Mouse (Mus musculus): ENCODE measurements at regions not wholly inside any gene's neighbourhood (a gene's known extent, or its start where the extent isn't known, plus 50 kb on each side); places are given as distances from the start of the nearest gene placed in this dataset.

- no peak for DNase-seq (ENCODE audit: low read depth, low spot score)
These were observed 174.1 kb upstream of the Cited2 start for GRCm38 (mm10) chr10:17548629-17549580.

DNA sequence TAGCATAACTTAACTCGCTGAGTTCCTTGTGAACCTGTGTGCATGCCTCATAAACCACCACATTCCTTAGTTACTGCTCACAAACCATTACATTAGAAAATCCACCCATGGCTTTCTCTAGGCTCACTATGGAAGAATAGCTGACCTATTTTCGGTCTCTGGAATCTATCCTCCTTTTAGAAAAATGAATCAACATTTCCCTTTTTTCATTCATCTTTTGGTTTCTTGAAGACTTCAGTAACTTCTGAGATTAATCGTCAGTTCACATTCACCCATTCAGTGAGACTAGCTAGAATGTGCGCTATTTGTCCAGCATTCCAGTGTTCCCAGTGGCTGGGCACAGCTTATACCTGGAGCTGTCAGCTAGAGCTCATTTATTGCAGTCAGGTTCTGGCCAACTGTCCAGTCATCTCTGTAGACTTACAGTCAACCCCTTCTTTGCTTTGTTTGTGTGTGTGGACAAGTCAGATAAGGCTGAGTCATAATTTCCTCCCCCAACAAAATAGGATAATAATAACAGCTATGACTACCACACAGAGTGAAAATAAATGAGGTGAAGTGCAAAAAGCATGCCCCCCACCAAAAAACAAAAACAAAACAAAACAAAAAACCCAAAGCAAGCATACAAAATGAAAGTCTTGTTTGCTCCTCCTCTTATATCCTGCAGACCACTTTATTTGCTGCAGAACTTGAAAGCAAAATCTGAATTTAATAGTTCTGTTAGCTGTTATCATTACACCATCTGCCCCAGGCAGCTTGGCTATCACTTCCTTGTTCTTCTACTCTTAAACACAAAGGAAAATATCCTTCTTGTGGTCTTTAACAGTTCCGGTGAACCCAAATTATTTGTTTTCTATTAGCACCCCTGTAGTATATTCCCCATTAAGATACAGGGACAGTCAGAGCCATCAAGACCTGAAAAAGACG is 173.0 kb upstream of the Cited2 start:
- DNase-seq (ENCODE audit: low read depth, low spot score), result no peak

- no peak for DNase-seq (ENCODE audit: low read depth, low spot score)
These were observed 172.4 kb upstream of the Cited2 start for GRCm38 (mm10) chr10:17550638-17551013.

DNA sequence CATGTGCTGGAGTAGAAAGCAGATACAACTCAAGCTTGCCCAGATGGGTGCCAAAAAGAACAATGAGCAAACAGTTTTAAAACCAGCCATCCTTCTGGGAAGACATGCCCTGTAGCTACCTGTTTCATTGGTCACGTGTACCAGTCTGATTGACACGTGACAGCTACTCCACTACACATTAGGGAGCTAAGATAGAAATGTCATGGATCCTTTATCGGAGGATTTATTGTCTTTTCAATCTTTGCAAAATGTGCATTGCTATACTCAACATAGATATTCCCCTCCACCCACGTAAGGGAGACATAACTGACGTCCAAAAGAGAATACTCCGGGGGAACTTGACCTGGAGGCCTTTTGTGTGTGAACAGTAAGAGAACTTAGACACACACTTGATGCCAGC is 171.1 kb upstream of the Cited2 start:
- no peak for DNase-seq (ENCODE audit: low read depth, low spot score)

DNA sequence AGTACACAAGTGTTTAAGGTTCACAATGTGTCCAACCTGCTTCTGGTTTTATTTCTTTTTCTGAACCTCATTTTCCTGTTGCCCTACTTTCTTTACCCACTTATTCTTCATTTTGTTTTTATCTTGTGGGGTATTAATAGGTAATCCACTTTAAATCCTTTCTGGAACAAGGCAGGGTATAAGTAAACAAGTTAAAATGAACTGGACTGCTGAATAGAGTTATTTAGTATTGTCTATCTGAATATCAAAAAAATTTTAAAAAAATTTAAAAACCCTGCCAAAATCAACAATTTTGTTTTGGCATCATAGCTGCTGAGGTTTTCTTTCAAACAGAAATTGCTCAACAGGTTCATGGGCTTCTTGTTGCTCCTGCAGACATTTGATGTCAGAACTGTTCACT is 170.7 kb upstream of the Cited2 start:
- DNase-seq (ENCODE audit: low read depth, low spot score), result no peak

DNA sequence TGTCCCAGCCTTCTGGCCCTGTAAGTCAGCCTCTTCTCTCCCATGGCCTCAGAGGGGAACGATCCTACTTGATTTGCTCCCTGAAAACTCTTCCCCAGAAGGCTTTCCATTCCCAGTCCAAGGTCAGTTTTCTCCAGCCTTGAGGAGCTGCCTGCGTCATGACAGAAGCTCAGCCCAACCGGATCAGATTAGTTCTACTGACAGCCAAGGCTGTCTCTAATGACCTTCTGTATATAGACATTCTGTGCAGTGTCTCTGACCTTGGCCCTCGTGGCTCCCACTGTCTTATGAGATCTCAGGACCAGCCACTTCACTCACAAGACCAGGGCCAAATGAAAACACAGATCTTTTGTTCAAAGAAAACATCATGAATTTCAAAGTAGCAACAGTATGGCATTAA is 166.6 kb upstream of the Cited2 start:
- DNase-seq (ENCODE audit: low read depth, low spot score), result no peak

GRCm38 (mm10) chr10:17559370-17559955 is 163.6 kb upstream of the Cited2 start:
- no peak for DNase-seq (ENCODE audit: low read depth, low spot score)

DNA sequence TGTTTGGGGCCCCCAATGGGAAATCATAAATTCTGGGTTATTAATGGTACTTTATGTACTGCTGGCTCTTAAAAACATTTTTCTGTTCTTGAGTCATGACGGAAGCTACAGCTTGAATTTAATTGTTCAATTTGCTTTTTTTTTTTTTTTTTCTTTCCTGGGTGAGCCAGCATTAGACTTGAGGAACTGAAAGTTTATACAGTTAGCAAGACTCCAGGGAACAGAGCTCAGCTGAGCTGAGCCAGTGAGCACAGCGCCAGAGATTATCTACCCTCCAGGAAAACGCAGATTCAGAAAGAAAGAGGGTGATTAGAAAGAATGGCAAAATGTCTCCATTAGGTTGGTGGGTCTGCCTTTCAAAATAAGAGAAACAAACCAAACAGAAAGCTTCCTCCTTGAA is 163.0 kb upstream of the Cited2 start:
- DNase-seq (ENCODE audit: low read depth, low spot score), result no peak

DNA sequence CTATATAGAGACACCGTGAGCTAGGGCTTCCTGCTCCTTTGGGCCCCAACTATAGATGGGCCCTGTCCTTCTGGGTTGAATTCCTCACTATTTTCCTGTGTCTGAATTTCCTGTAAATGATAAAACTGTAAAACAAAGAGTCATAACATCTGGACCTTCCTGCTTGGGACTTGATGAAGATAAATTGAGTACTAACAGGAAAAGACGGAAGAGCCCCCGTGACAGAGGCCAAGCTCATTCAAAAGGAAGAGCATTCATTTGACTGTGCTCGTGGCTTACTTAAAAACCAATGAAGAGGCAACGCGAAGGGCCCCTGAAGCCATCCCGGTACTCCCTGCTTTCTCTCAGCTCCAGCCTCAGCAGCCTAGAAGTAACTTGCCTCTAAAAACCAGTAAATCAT is 161.6 kb upstream of the Cited2 start:
- no peak for DNase-seq (ENCODE audit: low read depth, low spot score)

DNA sequence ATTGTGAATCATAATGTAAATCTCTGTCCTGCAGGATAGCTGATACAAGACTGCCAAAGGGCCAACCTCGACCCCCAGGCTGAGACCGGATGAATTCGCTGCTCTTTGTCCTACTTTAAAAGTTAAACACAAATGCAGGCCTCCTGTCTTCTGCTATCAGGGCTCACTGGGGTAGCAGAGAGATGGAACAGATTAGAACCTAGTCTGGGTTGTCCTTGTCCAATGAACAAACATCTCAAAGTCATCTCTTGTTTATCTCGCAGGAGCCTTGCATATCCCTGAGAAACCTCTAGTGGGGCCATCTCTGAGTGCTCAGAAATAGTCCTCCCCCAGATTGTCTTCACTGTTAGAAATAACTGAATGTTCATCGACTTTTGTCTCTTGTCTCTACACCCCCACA is 161.0 kb upstream of the Cited2 start:
- DNase-seq (ENCODE audit: low read depth, low spot score), result no peak

- peak; percentile 29 for DNase-seq (ENCODE audit: low read depth, low spot score)
These were observed 160.3 kb upstream of the Cited2 start for GRCm38 (mm10) chr10:17562410-17563350.

DNA sequence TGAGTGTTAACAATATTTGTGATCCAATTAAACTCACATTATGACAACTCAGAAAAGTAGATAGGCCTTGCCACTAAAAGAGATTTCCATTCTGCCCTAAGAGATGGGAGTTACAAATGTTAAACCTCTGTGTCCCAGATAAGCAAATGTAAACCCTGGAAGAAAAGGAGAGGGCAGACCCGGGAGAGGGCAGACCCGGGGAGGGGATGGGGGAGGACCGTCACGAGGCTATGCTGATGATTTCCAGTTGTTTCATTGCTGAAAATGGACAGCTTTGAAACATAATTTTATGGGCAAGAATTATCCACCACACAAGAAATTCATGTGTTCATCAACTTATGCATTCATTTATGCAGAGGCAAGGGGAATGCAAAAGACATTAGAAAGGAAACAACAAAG is 159.7 kb upstream of the Cited2 start:
- no peak for DNase-seq (ENCODE audit: low read depth, low spot score)

DNA sequence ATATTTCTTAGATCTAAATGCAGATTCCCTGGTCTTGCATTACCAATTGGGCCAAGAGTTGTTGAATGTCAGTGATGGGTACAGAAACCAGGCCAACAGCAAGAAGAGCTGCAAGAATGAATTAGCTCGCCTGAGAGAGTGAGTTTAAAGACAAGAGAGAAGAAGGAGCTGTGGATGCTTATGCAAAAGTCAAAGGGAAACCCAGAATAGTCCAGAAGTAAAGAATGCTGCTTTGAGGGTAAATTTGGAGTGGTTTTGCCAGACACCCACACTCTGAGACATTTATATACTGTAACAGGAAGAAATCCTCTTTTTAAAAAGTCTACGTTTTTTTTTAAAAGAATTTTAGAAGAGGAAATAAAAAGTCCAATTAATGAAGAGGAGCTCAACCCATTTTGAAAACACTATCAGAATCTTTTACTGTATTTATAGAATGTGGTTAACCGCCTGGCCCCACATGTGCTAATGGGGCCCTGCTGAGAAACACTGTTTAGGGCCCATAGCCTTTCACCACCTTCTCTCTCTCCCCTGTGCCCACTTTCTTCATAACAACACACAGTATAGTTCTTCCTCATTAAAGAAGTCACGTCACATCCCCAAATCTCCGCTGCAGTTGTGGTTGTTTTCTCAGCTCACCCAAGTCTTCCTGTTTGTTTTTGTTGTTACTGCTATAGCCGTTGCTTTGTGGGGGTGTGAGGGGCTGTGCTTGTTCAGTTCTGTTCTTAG is 158.0 kb upstream of the Cited2 start:
- DNase-seq (ENCODE audit: low read depth, low spot score), result peak; percentile 71

- no peak for DNase-seq (ENCODE audit: low read depth, low spot score)
These were observed 156.0 kb upstream of the Cited2 start for GRCm38 (mm10) chr10:17566975-17567374.

DNA sequence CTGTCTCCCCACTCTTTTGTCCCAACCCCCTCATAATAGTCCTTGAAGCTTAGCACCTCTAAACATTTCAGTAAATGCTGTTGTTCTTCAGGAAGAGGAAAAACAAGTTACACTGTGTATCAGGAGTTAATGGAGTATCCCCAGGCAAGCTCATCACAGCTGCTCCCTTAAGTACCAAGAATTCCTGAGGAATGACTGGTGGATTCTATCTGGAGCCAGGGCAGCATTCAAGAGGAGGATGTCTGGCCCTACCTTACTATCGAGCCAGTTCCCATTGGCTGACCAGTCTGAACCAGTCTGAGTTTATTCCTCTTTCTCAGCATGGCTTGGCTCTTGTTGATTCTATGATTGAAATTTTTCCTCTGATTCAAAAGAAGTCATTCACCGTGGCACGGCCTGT is 155.4 kb upstream of the Cited2 start:
- no peak for DNase-seq (ENCODE audit: low read depth, low spot score)

DNA sequence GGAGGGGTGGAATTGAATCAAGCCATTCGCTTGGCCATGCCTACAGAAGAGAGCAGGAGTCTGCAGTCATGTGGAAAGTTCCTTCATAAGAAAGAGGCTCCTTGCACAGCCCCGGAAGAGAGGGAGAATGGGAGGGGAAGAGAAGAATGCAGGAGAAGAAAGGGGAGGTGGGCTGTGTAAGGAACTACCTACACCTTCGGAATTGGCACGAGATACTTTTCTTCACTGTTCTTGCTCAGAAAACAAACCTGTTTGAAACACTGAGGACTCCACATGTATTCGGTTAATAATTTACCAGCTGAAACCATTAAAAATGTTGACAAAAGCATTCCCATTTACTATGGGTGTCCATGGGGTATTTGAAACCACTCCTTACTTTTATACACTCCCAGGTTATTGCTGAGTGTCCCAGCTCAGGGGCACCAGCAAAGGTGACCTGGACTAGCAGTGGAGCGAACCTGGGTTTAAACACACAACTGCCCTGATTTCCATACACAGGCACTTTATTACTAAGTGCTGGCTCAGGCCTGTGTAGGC is 153.4 kb upstream of the Cited2 start:
- no peak for DNase-seq (ENCODE audit: low read depth, low spot score)

DNA sequence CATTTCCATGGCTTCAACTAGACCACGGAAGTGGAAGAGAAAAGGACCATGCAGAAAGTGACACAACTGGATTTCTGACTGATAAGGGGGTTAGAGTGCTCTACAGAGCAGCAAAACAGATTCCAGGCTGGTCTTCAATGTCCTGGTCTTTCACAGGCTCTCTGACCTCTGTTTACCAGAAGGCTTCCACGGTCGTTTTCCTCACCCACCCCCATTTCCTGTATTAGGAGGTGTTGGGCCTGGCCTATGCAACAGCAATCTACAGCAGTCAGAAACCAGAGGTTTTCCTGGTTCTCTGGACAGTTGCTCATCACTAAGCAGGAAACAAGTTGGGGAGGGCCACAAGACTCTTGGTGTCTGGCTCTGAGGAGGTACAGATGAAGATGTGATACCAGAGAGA is 148.1 kb upstream of the Cited2 start:
- DNase-seq (ENCODE audit: low read depth, low spot score), result no peak

DNA sequence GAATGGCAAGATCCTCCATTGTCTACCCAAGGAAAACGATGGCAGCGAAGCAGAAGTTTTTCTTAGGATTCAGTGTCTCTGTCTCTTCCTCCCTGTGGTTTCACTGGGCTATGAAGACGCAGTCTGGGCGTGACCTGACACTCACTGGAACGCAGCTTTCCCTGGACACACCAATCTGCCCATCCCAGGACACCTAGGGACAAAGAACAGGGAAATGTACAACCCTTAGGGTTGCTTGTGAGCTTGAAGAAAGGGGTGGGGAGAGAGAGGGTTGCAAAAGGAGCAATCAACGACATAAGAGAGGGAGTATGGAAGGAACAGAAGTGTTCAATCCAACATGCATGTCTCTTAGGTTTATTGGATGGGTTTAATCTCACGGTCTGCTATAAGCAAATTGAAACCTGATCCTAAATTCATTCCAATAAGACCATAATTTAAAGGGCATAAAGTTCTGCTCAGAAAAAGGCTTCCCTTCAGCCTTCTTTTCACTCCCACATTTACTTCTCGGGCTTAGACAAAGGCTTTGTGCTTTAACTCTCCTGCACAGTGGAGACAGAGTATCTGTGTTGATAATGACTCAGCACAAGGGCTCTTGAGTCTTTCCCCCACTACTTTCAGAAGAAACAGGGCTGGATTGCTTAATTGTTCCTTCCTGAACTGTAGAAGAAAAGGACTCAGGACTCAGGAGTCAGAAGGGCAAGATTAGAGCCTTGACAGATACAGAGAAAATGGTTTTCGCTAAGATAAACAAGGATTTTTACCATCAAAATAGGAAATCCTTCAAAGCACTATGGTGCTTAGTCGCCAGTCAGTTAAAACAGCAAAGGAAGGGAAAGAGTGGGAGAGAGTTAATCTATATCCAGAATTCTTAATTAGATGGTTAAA is 147.3 kb upstream of the Cited2 start:
- DNase-seq (ENCODE audit: low read depth, low spot score), result no peak

DNA sequence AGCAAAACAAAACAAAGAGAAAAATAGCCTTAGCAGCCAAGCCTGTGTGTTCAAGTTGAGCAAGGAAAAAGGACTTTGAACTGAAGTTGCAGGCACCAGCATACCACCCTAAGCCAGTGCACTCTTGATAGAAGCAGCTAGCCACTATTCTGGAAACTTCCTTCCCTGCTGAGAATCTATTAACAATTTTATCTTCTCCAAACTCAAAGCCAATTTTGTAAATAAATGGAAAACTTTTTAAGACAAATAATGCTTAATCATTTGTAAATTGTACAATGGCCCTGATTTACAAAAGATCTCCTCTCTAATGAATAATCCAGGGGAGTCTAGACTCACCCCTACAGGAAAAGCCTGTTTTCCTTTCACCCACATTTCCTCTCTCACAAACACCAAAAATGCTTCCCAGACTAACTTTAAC is 146.7 kb upstream of the Cited2 start:
- no peak for DNase-seq (ENCODE audit: low read depth, low spot score)

Data from telencephalon, adult 2 months (tissue).